Mouse (Mus musculus) CH12.LX (cell line): ENCODE results near the gene Dnajc10. TPM values are rescaled to one million over a fixed set of nuclear protein-coding genes. Genes with fewer than 3 reads are reported as not detected.

Experiments
- DNase-seq: peaks from one replicate; pipeline ENCODE4 v3.0.0-alpha.2; 2013; ENCODE audit errors: extremely low read depth
- H3K27ac ChIP-seq: 2 replicates; pipeline ENCODE4 v1.5.1; 2012; ENCODE audit warnings: low read depth, mild to moderate bottlenecking, control low read depth, moderate library complexity; ENCODE audit not compliant: insufficient read depth
- H3K27me3 ChIP-seq: replicated peaks from 2 replicates; pipeline ENCODE3; 2012; ENCODE audit warnings: inconsistent platforms
- H3K36me3 ChIP-seq, 2 experiments: replicated peaks in 1 of 2; 2 replicates each; pipeline versions ENCODE3 to v1.6.1; 2012; ENCODE audit warnings: inconsistent platforms in 1 of 2, low read length in 1 of 2, mild to moderate bottlenecking in 1 of 2, mixed read lengths in 1 of 2, moderate library complexity in 1 of 2; ENCODE audit not compliant: control insufficient read depth in 1 of 2, insufficient read depth in 1 of 2
- H3K4me1 ChIP-seq, 2 experiments: 2 replicates each; pipeline ENCODE4 v1.6.1; 2012; ENCODE audit warnings: inconsistent platforms in 1 of 2, moderate library complexity in 1 of 2; ENCODE audit not compliant: insufficient read depth in 2 of 2, control insufficient read depth in 1 of 2
- H3K4me2 ChIP-seq: 2 replicates; pipeline ENCODE4 v1.6.1; 2012; ENCODE audit warnings: low read depth, mild to moderate bottlenecking, control low read depth; ENCODE audit not compliant: poor library complexity, insufficient read depth, severe bottlenecking
- H3K4me3 ChIP-seq, 3 experiments: fragments of 150-350 bp in 1 of 3; sonication (generic) in 1 of 3; replicated peaks in 1 of 3; 2 replicates each; pipeline versions ENCODE3 to v1.5.1; 2011 to 2012; ENCODE audit warnings: low read depth in 2 of 3, low read length in 2 of 3, mild to moderate bottlenecking in 2 of 3, moderate library complexity in 2 of 3, control low read depth in 1 of 3, improper control_type of control experiment in 1 of 3, inconsistent platforms in 1 of 3, mixed read lengths in 1 of 3; ENCODE audit not compliant: poor library complexity in 1 of 3
- H3K79me2 ChIP-seq: replicated peaks from 2 replicates; pipeline ENCODE4 v1.6.1; 2012; ENCODE audit warnings: mild to moderate bottlenecking, moderate library complexity; ENCODE audit not compliant: control insufficient read depth, poor library complexity, insufficient read depth, severe bottlenecking; ENCODE audit errors: extremely low read depth
- H3K9ac ChIP-seq: 2 replicates; pipeline ENCODE4 v1.6.1; 2012; ENCODE audit warnings: low read depth, mild to moderate bottlenecking, control low read depth, moderate library complexity; ENCODE audit not compliant: insufficient read depth
- H3K9me3 ChIP-seq: replicated peaks from 2 replicates; pipeline ENCODE3; 2012; ENCODE audit warnings: low read length, inconsistent platforms, mixed read lengths
- CTCF ChIP-seq, 2 experiments: IDR thresholded peaks in 1 of 2; conservative IDR thresholded peaks in 1 of 2; 2 replicates each; pipeline ENCODE4 v1.5.1; 2011 to 2012; ENCODE audit warnings: low read depth in 2 of 2, low read length in 2 of 2, improper control_type of control experiment in 1 of 2, inconsistent platforms in 1 of 2, mild to moderate bottlenecking in 1 of 2, moderate library complexity in 1 of 2
- E2F4 ChIP-seq: IDR thresholded peaks from 2 replicates; pipeline ENCODE4 v1.6.1; 2011; ENCODE audit warnings: low read depth, low read length, improper control_type of control experiment; ENCODE audit not compliant: insufficient replicate concordance
- ELF1 ChIP-seq: IDR thresholded peaks from 2 replicates; pipeline ENCODE4 v1.6.1; 2014; ENCODE audit warnings: low read depth, mild to moderate bottlenecking, inconsistent platforms, low read length, improper control_type of control experiment
- ETS1 ChIP-seq: conservative IDR thresholded peaks from 2 replicates; pipeline ENCODE4 v1.6.1; 2012; ENCODE audit warnings: low read depth, mild to moderate bottlenecking, inconsistent platforms, low read length, improper control_type of control experiment, moderate library complexity
- GABPA ChIP-seq: IDR thresholded peaks from 2 replicates; pipeline ENCODE4 v1.6.1; 2012; ENCODE audit warnings: low read depth, low read length, improper control_type of control experiment, inconsistent platforms; ENCODE audit not compliant: insufficient replicate concordance
- IRF4 ChIP-seq: IDR thresholded peaks from 2 replicates; pipeline ENCODE4 v1.6.1; 2014; ENCODE audit warnings: low read depth, mild to moderate bottlenecking, inconsistent platforms, low read length, improper control_type of control experiment
- JUN ChIP-seq: IDR thresholded peaks from 2 replicates; pipeline ENCODE4 v1.6.1; 2011; ENCODE audit warnings: low read depth, mild to moderate bottlenecking, low read length, improper control_type of control experiment, moderate library complexity; ENCODE audit not compliant: insufficient read depth
- KAT2A ChIP-seq: IDR thresholded peaks from 2 replicates; pipeline ENCODE4 v1.6.1; 2012; ENCODE audit warnings: low read length, improper control_type of control experiment, inconsistent platforms; ENCODE audit not compliant: insufficient replicate concordance
- MAX ChIP-seq: IDR thresholded peaks from 2 replicates; pipeline ENCODE4 v1.6.1; 2011; ENCODE audit warnings: low read length, improper control_type of control experiment
- MYC ChIP-seq: IDR thresholded peaks from 2 replicates; pipeline ENCODE4 v1.6.1; 2011; ENCODE audit warnings: low read depth, mild to moderate bottlenecking, improper control_type of control experiment, low read length
- NRF1 ChIP-seq: IDR thresholded peaks from 2 replicates; pipeline ENCODE4 v1.6.1; 2014; ENCODE audit warnings: low read depth, mild to moderate bottlenecking, inconsistent platforms, low read length, improper control_type of control experiment, moderate library complexity
- RCOR1 ChIP-seq: conservative IDR thresholded peaks from 2 replicates; pipeline ENCODE4 v1.6.1; 2012; ENCODE audit warnings: low read depth, mild to moderate bottlenecking, inconsistent platforms, low read length, improper control_type of control experiment
- SIN3A ChIP-seq: IDR thresholded peaks from 2 replicates; pipeline ENCODE4 v1.6.1; 2012; ENCODE audit warnings: low read length, improper control_type of control experiment, inconsistent platforms
- USF2 ChIP-seq: conservative IDR thresholded peaks from 2 replicates; pipeline ENCODE4 v1.6.1; 2011; ENCODE audit warnings: low read depth, low read length, improper control_type of control experiment
- ZC3H11A ChIP-seq: IDR thresholded peaks from 2 replicates; pipeline ENCODE4 v1.6.1; 2012; ENCODE audit warnings: low read depth, mild to moderate bottlenecking, inconsistent platforms, low read length, improper control_type of control experiment
- ZMIZ1 ChIP-seq: IDR thresholded peaks from 2 replicates; pipeline ENCODE4 v1.6.1; 2012; ENCODE audit warnings: low read depth, mild to moderate bottlenecking, inconsistent platforms, low read length, improper control_type of control experiment
- dilution Hi-C: fragments of 300-500 bp; cut with MboI; formaldehyde crosslinking; loops from 2 replicates; pipeline ENCODE4 v1.14.3; 2020; ENCODE audit warnings: low sequenced_read_pairs; ENCODE audit not compliant: extremely low pct_unique_long_range_greater_than_20kb, extremely low pct_ligation_motif_present
- in situ Hi-C: fragments of 300-500 bp; cut with MboI; formaldehyde crosslinking; loops from 3 replicates; pipeline ENCODE4 v1.14.3; 2019; ENCODE audit warnings: low sequenced_read_pairs, low pct_ligation_motif_present, low pct_unique_long_range_greater_than_20kb, mixed read lengths
- polyA plus RNA-seq: library from polyadenylated mRNA; unstranded; fragments of >175 nt; gene quantifications from 2 replicates; pipeline ENCODE4 v1.2.1, GENCODE M21; 2012; ENCODE audit warnings: low read depth; ENCODE audit not compliant: insufficient read length
- total RNA-seq, 2 experiments: library from RNA; depleted of rRNA; stranded (reverse); fragments of 300-350 nt in 1 of 2; fragments of >200 nt in 1 of 2; gene quantifications; 2 replicates each; pipeline ENCODE4 v1.2.3; 2012 to 2014

Gene Dnajc10
- total and polyA plus RNA-seq, 3 experiments: 48.3 to 81.3 (median 65.1) TPM

DNA sequence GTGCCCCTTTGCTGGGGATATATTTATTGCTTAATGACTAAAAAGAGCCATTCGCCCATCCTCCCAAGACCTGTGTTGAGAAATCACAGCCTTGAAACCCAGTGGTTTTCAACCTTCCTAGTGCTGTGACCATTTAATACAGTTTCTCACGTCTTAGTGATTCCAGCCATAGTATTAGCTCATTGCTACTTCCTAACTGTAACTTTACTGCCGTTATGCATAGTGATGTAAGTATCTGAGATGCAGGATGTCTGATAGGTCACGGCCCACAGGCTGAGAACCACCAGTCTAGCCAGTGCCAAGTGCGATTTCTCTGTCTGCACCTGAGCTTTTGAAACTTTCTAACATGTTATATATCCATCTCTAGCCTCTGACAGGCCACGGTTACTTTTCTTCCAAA is 12.0 kb downstream of the Dnajc10 start:
- in situ Hi-C loops (loop anchor here (25.0 kb wide), 1 partner anchor 310 kb away; no protein-coding TSS in a partner anchor), dilution Hi-C loops (no loop called here)
- H3K9me3 ChIP-seq: no peaks in the 10 kb centered on the region
- no peak for TF ChIP-seq E2F4
- no peak for TF ChIP-seq GABPA
- TF ChIP-seq USF2: no peak
- no peak for TF ChIP-seq ZC3H11A
- no peak for TF ChIP-seq JUN
- TF ChIP-seq KAT2A: no peak
- TF ChIP-seq MAX: no peak
- TF ChIP-seq IRF4: no peak
- no peak for TF ChIP-seq CTCF (conservative IDR thresholded peaks at IDR 0.05 in 1 of 2, IDR thresholded peaks at IDR 0.05 in 1 of 2; ENCODE audit: low read depth in 2 of 2, low read length in 2 of 2)
- no peak for TF ChIP-seq SIN3A
- TF ChIP-seq ETS1: no peak
- no peak for TF ChIP-seq MYC
- TF ChIP-seq ZMIZ1: no peak
- no peak for TF ChIP-seq ELF1
- no peak for TF ChIP-seq RCOR1
- no peak for TF ChIP-seq NRF1
- no peak overlapping the region for H3K27ac ChIP-seq
- no peaks in the 10 kb centered on the region for H3K79me2 ChIP-seq
- peaks cover 0 to 10% of the 10 kb centered on the region in 2 experiments; a peak in 2 of 4 replicates for H3K4me1 ChIP-seq
- no peaks in the 10 kb centered on the region for H3K27me3 ChIP-seq
- peaks cover 46 to 86% of the 10 kb centered on the region in 2 experiments for H3K36me3 ChIP-seq
- no peak overlapping the region for H3K4me3 ChIP-seq
- H3K4me2 ChIP-seq: no peak overlapping the region
- H3K9ac ChIP-seq: no peak overlapping the region
- no peak for DNase-seq

- no peak overlapping the region for H3K4me3 ChIP-seq
- no peak overlapping the region for H3K9ac ChIP-seq
- H3K36me3 ChIP-seq: peaks cover 46 to 82% of the 10 kb centered on the region in 2 experiments
- no peaks in the 10 kb centered on the region for H3K27me3 ChIP-seq
- no peak for DNase-seq
- in situ Hi-C loops: loop anchor here (25.0 kb wide), 1 partner anchor 308 kb away; no protein-coding TSS in a partner anchor
- H3K9me3 ChIP-seq: no peaks in the 10 kb centered on the region
- dilution Hi-C loops: no loop called here
- no peaks in the 10 kb centered on the region for H3K79me2 ChIP-seq
- no peak overlapping the region for H3K27ac ChIP-seq
- no peak overlapping the region for H3K4me2 ChIP-seq
- TF ChIP-seq KAT2A (no peak), USF2 (no peak)
- TF ChIP-seq, all 38 proteins: peak for 0
- no peaks in the 10 kb centered on the region for H3K4me1 ChIP-seq
Measured at GRCm38 (mm10) chr2:80328961-80329653, 13.8 kb downstream of the Dnajc10 start.
